Mouse (Mus musculus) ES-Bruce4 (cell line): ENCODE measurements around the gene Clnk.

Experiments
- CTCF ChIP-seq: IDR thresholded peaks from one replicate; pipeline ENCODE4 v1.8.1; 2011; ENCODE audit warnings: low read depth, low read length
- POLR2A ChIP-seq: IDR thresholded peaks from one replicate; pipeline ENCODE4 v1.8.1; 2011; ENCODE audit warnings: low read length; ENCODE audit not compliant: insufficient read depth

- TF ChIP-seq CTCF (no peak), POLR2A (no peak)
Observed at GRCm38 (mm10) chr5:38786126-38786525, 90.5 kb downstream of the Clnk start.
